Mouse (Mus musculus): ENCODE measurements around the gene Tmem147.

Tmem147 gene

DNA sequence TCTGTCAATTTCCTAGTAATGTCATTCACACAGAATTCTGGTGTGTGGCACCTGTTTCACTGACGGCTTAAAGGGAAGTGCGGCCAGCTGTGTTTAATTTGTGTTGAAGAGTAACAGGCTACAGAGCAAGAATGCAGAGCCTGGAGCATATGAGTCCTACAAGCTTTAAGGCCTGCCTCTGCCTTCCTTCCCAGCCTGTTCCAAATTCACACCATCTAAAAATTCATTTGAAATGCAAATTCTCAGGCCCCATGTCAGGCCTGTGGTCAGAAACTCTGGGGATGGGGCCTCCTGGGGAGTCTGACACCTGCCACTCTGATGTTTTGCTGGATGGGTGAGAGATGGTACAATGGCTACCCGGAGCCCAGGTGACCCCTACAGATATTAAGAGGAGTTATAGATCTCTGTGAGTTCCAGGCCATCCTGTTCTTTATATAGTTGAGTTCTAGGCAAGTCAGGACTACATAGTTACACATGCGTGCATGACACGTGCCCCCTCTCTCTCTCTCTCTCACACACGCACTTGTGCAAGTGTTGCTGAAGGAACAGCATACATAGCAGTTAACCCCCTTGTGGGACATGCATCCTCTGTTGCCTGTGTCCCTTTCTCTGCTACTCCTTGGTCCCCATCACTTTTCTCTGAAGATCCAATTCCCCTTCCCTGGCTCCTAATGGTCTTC lies 5.9 kb downstream of the Tmem147 start:
- DNase-seq, result no peak

- DNase-seq, result no peak
These were observed 8.1 kb downstream of the Tmem147 start for GRCm38 (mm10) chr7:30721286-30721685.

DNA sequence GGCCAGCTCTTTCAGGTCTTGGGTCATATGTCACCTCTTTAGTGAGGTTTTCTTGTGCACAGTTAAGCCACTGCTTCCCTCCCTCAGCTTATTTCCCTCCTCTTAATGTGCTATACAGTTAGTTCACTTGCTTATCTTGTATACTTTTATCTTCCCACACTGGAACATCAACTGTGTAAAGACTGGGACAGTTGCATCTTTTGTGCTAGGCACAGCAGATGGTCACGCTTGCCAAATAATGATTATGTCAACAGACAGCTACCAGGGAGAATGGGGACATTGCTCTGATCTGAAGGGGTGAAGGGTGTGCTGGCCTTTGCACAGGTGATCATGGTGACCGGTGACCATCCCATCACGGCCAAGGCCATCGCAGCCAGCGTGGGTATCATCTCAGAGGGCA lies 9.7 kb downstream of the Tmem147 start:
- DNase-seq, result no peak

DNA sequence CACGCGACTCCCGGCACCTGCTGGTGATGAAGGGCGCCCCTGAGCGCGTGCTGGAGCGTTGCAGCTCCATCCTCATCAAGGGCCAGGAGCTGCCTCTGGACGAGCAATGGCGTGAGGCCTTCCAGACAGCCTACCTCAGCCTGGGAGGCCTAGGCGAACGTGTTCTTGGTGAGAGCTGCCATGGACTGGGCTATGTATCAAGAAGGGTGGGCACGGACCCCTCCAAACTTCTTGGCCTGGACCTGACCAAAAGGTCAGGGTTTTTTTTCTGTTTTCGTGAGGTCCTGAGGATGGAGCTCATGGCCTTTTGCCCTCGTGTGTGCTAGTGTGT lies 11.7 kb downstream of the Tmem147 start:
- DNase-seq, result no peak

GRCm38 (mm10) chr7:30717006-30717715 lies 12.2 kb downstream of the Tmem147 start:
- peak; percentile 46 for DNase-seq

DNA sequence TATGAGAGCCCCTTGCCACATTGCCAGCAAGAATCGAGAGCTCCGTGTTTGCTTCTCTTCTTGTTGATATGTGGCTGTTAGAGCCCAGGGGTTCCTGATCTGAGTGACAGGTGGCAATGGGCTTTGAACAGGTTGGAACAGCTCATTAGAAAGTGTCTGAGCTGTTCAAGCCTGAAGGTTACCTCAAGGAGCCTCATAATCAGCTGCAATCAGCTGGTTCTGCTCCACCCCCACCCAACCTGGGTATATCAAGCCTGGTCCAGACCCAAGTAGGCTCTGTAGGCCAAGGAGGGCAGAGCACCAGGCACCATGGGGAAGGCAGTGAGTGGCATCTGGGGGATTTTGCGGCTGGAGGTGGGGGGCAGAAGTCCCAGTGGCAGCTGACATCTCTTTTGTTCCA lies 17.4 kb downstream of the Tmem147 start, which contains the start of gene Atp4a:
Atp4a (plus strand) TSS at position 268 of the 400 bp plus-strand sequence.
- peak; percentile 45 for DNase-seq

DNA sequence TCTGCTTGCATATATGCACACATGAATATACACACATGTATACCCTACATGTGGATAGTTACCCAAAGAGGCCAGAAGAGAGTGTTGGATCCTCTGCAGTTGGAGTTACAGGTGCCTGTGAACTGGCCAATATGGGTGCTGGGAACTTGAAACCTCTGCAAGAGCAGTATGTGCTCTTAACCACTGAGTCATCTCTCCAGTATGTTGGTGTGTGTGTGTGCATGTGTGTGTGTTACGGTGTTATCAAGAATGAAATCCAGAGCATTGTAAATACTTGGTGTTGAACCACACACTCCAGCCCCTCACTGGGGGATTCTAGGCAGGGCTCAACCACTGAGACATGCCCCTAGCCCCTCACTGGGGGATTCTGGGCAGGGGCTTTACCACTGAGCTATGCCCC lies 21.9 kb downstream of the Tmem147 start:
- DNase-seq, result no peak

GRCm38 (mm10) chr7:30706214-30706882 lies 23.0 kb downstream of the Tmem147 start:
- no peak for DNase-seq

- peak; percentile 22 for DNase-seq
These were observed 30.8 kb downstream of the Tmem147 start, which contains the start of gene 2200002J24Rik for GRCm38 (mm10) chr7:30698589-30698988. Gene 2200002J24Rik (plus strand): TSS chr7:30698926.

DNA sequence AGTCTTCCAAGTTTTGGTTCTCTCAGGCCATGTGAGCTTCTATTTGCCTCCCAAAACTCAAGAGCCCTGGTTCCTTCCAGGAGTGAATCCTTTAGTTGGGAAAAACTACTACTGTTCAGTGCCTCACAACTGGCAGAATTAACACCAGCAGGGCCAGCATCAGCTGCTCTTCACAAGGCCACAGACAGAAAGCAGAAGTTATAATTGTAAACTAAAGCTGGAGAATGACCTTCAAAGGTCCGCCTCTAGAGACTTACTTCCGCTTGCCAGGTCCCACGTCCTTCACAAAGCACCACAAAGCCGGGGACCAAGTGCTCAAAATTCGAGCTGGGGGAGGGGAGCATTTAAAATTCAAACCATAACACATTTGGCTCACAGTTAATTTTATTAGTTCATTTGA lies 31.2 kb downstream of the Tmem147 start:
- no peak for DNase-seq

DNA sequence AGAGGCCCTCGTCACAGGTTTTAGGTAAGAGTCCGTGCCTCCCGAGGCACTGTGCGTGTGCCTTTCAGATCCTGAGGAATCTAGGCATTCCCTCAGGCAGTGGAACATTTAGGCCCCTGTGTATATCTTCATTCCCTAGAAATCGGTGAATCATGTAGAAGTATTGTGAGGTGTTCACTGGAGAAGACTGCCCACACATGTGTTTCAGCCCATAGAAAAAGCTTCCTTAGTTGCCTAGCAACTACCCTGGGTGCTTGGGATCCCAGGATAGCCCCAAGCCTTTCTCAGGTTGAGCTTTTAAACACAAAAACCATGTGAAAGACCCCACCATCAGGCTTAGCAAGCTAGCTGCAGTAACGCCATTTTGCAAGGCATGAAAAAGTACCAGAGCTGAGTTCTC lies 41.0 kb downstream of the Tmem147 start:
- DNase-seq, result no peak

- DNase-seq, result no peak
These were observed 45.9 kb downstream of the Tmem147 start for GRCm38 (mm10) chr7:30683425-30683824.

DNA sequence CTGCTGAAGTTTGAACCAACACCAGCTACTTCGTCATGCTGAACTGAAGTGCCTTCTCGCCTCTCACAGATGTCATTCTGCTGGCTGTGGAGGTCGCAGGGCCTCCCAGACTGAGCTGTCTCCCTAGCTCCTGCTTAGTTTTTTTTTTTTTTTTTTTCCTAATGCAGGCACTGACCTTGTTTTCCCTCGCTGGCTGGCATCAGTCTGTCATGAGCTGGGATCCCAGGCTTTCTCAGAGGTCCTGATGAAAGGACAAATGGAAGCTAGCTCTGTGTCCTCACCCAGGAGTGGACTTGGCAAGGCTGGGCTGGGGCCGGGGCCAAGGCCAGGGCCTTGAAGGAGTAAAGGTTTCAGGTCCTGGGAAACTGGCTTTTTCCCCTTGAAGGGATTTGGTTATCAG lies 47.4 kb downstream of the Tmem147 start:
- no peak for DNase-seq

- DNase-seq, result no peak
These were observed 50.9 kb downstream of the Tmem147 start for GRCm38 (mm10) chr7:30678263-30678975.

All from kidney, adult 11 months (tissue).